Mouse (Mus musculus): Measurements from ENCODE around the gene Lrmda. TPM values are rescaled to one million over a fixed set of nuclear protein-coding genes. Genes with fewer than 3 reads are reported as not detected.

The Lrmda gene
- polyA plus RNA-seq, 1 experiment from 2014 or later: 0.94 TPM

GRCm38 (mm10) chr14:22425018-22425534 lies 405.6 kb downstream of the Lrmda start:
- ATAC-seq (ENCODE audit: insufficient read depth, low FRiP score): no peak
- Histone ChIP-seq H3K4me2 (ENCODE audit: low read depth, low read length) (no peak overlapping the region), H3K27me3 (ENCODE audit: control insufficient read depth, insufficient read depth, low read length) (no peaks in the 10 kb centered on the region), H3K9me3 (replicated peaks; ENCODE audit: control insufficient read depth, low read length) (no peaks in the 10 kb centered on the region), H3K4me1 (ENCODE audit: control insufficient read depth, insufficient read depth, low read length) (peaks cover 2% of the 10 kb centered on the region; the same call in 1 of the 2 replicates), H3K9ac (ENCODE audit: low read length) (no peak overlapping the region), H3K4me3 (replicated peaks; ENCODE audit: low read length) (no peak overlapping the region), H3K27ac (ENCODE audit: low read length) (no peak overlapping the region), H3K36me3 (ENCODE audit: control insufficient read depth, insufficient read depth, low read length) (no peaks in the 10 kb centered on the region)
- 84% methylated on average over 7 of the region's 7 CpGs for WGBS

- H3K4me1 ChIP-seq (ENCODE audit: control insufficient read depth, insufficient read depth, low read length): no peaks in the 10 kb centered on the region
- no peak overlapping the region for H3K27ac ChIP-seq (ENCODE audit: low read length)
- no peaks in the 10 kb centered on the region for H3K27me3 ChIP-seq (ENCODE audit: control insufficient read depth, insufficient read depth, low read length)
- no peak overlapping the region for H3K4me3 ChIP-seq (replicated peaks; ENCODE audit: low read length)
- no peak overlapping the region for H3K4me2 ChIP-seq (ENCODE audit: low read depth, low read length)
- no peaks in the 10 kb centered on the region for H3K9me3 ChIP-seq (replicated peaks; ENCODE audit: control insufficient read depth, low read length)
- no peak for ATAC-seq (ENCODE audit: insufficient read depth, low FRiP score)
- H3K9ac ChIP-seq (ENCODE audit: low read length): no peak overlapping the region
- WGBS: 46% methylated on average over 3 of the region's 3 CpGs
- no peaks in the 10 kb centered on the region for H3K36me3 ChIP-seq (ENCODE audit: control insufficient read depth, insufficient read depth, low read length)
Observed at GRCm38 (mm10) chr14:22435441-22435840, 415.9 kb downstream of the Lrmda start.

GRCm38 (mm10) chr14:22435860-22436377 lies 416.4 kb downstream of the Lrmda start:
- Histone ChIP-seq H3K4me3 (replicated peaks; ENCODE audit: low read length) (no peak overlapping the region), H3K36me3 (ENCODE audit: control insufficient read depth, insufficient read depth, low read length) (no peaks in the 10 kb centered on the region), H3K27ac (ENCODE audit: low read length) (no peak overlapping the region), H3K4me1 (ENCODE audit: control insufficient read depth, insufficient read depth, low read length) (no peaks in the 10 kb centered on the region), H3K4me2 (ENCODE audit: low read depth, low read length) (no peak overlapping the region), H3K27me3 (ENCODE audit: control insufficient read depth, insufficient read depth, low read length) (no peaks in the 10 kb centered on the region), H3K9me3 (replicated peaks; ENCODE audit: control insufficient read depth, low read length) (no peaks in the 10 kb centered on the region), H3K9ac (ENCODE audit: low read length) (no peak overlapping the region)
- no peak for ATAC-seq (ENCODE audit: insufficient read depth, low FRiP score)
- WGBS: 46% methylated on average over 4 of the region's 4 CpGs

- H3K9ac ChIP-seq (ENCODE audit: low read length): no peak overlapping the region
Observed at GRCm38 (mm10) chr14:22440341-22440999, 421.0 kb downstream of the Lrmda start.

GRCm38 (mm10) chr14:22441859-22442447 lies 422.4 kb downstream of the Lrmda start:
- ATAC-seq (ENCODE audit: insufficient read depth, low FRiP score): no peak
- H3K4me2 ChIP-seq (ENCODE audit: low read depth, low read length): no peak overlapping the region
- peaks cover 13% of the 10 kb centered on the region for H3K4me1 ChIP-seq (ENCODE audit: control insufficient read depth, insufficient read depth, low read length)
- no peak overlapping the region for H3K9ac ChIP-seq (ENCODE audit: low read length)
- H3K9me3 ChIP-seq (replicated peaks; ENCODE audit: control insufficient read depth, low read length): no peaks in the 10 kb centered on the region
- 63% methylated on average over 5 of the region's 5 CpGs for WGBS
- no peaks in the 10 kb centered on the region for H3K27me3 ChIP-seq (ENCODE audit: control insufficient read depth, insufficient read depth, low read length)
- no peaks in the 10 kb centered on the region for H3K36me3 ChIP-seq (ENCODE audit: control insufficient read depth, insufficient read depth, low read length)
- H3K27ac ChIP-seq (ENCODE audit: low read length): no peak overlapping the region
- H3K4me3 ChIP-seq (replicated peaks; ENCODE audit: low read length): no peak overlapping the region

More at GRCm38 (mm10) chr14:22440341-22440999, 421.0 kb downstream of the Lrmda start:
- WGBS: 45% methylated on average over 18 of the region's 18 CpGs
- Histone ChIP-seq H3K4me1 (ENCODE audit: control insufficient read depth, insufficient read depth, low read length) (peaks cover 6% of the 10 kb centered on the region; the same call in 1 of the 2 replicates), H3K4me2 (ENCODE audit: low read depth, low read length) (no peak overlapping the region), H3K36me3 (ENCODE audit: control insufficient read depth, insufficient read depth, low read length) (no peaks in the 10 kb centered on the region), H3K27ac (ENCODE audit: low read length) (no peak overlapping the region), H3K9me3 (replicated peaks; ENCODE audit: control insufficient read depth, low read length) (no peaks in the 10 kb centered on the region), H3K27me3 (ENCODE audit: control insufficient read depth, insufficient read depth, low read length) (no peaks in the 10 kb centered on the region), H3K4me3 (replicated peaks; ENCODE audit: low read length) (no peak overlapping the region)
- ATAC-seq (ENCODE audit: insufficient read depth, low FRiP score): no peak

GRCm38 (mm10) chr14:22442719-22443118 lies 423.2 kb downstream of the Lrmda start:
- no peaks in the 10 kb centered on the region for H3K27me3 ChIP-seq (ENCODE audit: control insufficient read depth, insufficient read depth, low read length)
- 66% methylated on average over 5 of the region's 5 CpGs for WGBS
- H3K27ac ChIP-seq (ENCODE audit: low read length): no peak overlapping the region
- no peak for ATAC-seq (ENCODE audit: insufficient read depth, low FRiP score)
- peaks cover 13% of the 10 kb centered on the region for H3K4me1 ChIP-seq (ENCODE audit: control insufficient read depth, insufficient read depth, low read length)
- H3K36me3 ChIP-seq (ENCODE audit: control insufficient read depth, insufficient read depth, low read length): no peaks in the 10 kb centered on the region
- no peaks in the 10 kb centered on the region for H3K9me3 ChIP-seq (replicated peaks; ENCODE audit: control insufficient read depth, low read length)
- H3K4me2 ChIP-seq (ENCODE audit: low read depth, low read length): no peak overlapping the region
- no peak overlapping the region for H3K9ac ChIP-seq (ENCODE audit: low read length)
- no peak overlapping the region for H3K4me3 ChIP-seq (replicated peaks; ENCODE audit: low read length)

- H3K4me3 ChIP-seq (replicated peaks; ENCODE audit: low read length): no peak overlapping the region
- no peaks in the 10 kb centered on the region for H3K9me3 ChIP-seq (replicated peaks; ENCODE audit: control insufficient read depth, low read length)
- H3K9ac ChIP-seq (ENCODE audit: low read length): no peak overlapping the region
- no peaks in the 10 kb centered on the region for H3K27me3 ChIP-seq (ENCODE audit: control insufficient read depth, insufficient read depth, low read length)
- H3K27ac ChIP-seq (ENCODE audit: low read length): no peak overlapping the region
- no peaks in the 10 kb centered on the region for H3K36me3 ChIP-seq (ENCODE audit: control insufficient read depth, insufficient read depth, low read length)
- H3K4me2 ChIP-seq (ENCODE audit: low read depth, low read length): no peak overlapping the region
- no peak for ATAC-seq (ENCODE audit: insufficient read depth, low FRiP score)
- peaks cover 13% of the 10 kb centered on the region for H3K4me1 ChIP-seq (ENCODE audit: control insufficient read depth, insufficient read depth, low read length)
- 78% methylated on average over 2 of the region's 2 CpGs for WGBS
Observed at GRCm38 (mm10) chr14:22444541-22444940, 425.0 kb downstream of the Lrmda start.

GRCm38 (mm10) chr14:22445161-22445821 lies 425.8 kb downstream of the Lrmda start:
- Histone ChIP-seq H3K4me1 (ENCODE audit: control insufficient read depth, insufficient read depth, low read length) (peaks cover 13% of the 10 kb centered on the region), H3K27me3 (ENCODE audit: control insufficient read depth, insufficient read depth, low read length) (no peaks in the 10 kb centered on the region), H3K4me2 (ENCODE audit: low read depth, low read length) (no peak overlapping the region), H3K36me3 (ENCODE audit: control insufficient read depth, insufficient read depth, low read length) (no peaks in the 10 kb centered on the region), H3K4me3 (replicated peaks; ENCODE audit: low read length) (no peak overlapping the region), H3K9me3 (replicated peaks; ENCODE audit: control insufficient read depth, low read length) (no peaks in the 10 kb centered on the region), H3K9ac (ENCODE audit: low read length) (no peak overlapping the region), H3K27ac (ENCODE audit: low read length) (no peak overlapping the region; the same call in 1 of the 2 replicates)
- no peak for ATAC-seq (ENCODE audit: insufficient read depth, low FRiP score)
- 60% methylated on average over 5 of the region's 5 CpGs for WGBS
